Mouse (Mus musculus): ENCODE results near the gene Pdgfb. TPM values are rescaled to one million over a fixed set of nuclear protein-coding genes. Genes with fewer than 3 reads are reported as not detected.

Gene Pdgfb
- total RNA-seq (2021): 10 to 100 TPM; 19.2 to 26.6 TPM

GRCm38 (mm10) chr15:80014321-80015210 lies at the start of gene Pdgfb:
Pdgfb (minus strand) TSS chr15:80014977.
- no peak for DNase-seq
- intact Hi-C loops (cut with DNase I): no loop called here

- DNase-seq: no peak
- intact Hi-C loops (cut with DNase I): no loop called here
Measured at GRCm38 (mm10) chr15:80062821-80063220, 48.0 kb upstream of the Pdgfb start.

GRCm38 (mm10) chr15:80062339-80062738 lies 47.6 kb upstream of the Pdgfb start:
- intact Hi-C loops (cut with DNase I): no loop called here
- no peak for DNase-seq

- intact Hi-C loops (cut with DNase I): no loop called here
- DNase-seq: no peak
Measured at GRCm38 (mm10) chr15:80061071-80061550, 46.3 kb upstream of the Pdgfb start.

- intact Hi-C loops (cut with DNase I): no loop called here
Measured at GRCm38 (mm10) chr15:80060356-80061070, 45.7 kb upstream of the Pdgfb start.

GRCm38 (mm10) chr15:80059606-80060005 lies 44.8 kb upstream of the Pdgfb start:
- no peak for DNase-seq
- intact Hi-C loops (cut with DNase I): no loop called here

More at GRCm38 (mm10) chr15:80060356-80061070, 45.7 kb upstream of the Pdgfb start:
- DNase-seq: no peak

- intact Hi-C loops (cut with DNase I): no loop called here
- DNase-seq: no peak
Measured at GRCm38 (mm10) chr15:80058151-80058550, 43.4 kb upstream of the Pdgfb start.

DNA sequence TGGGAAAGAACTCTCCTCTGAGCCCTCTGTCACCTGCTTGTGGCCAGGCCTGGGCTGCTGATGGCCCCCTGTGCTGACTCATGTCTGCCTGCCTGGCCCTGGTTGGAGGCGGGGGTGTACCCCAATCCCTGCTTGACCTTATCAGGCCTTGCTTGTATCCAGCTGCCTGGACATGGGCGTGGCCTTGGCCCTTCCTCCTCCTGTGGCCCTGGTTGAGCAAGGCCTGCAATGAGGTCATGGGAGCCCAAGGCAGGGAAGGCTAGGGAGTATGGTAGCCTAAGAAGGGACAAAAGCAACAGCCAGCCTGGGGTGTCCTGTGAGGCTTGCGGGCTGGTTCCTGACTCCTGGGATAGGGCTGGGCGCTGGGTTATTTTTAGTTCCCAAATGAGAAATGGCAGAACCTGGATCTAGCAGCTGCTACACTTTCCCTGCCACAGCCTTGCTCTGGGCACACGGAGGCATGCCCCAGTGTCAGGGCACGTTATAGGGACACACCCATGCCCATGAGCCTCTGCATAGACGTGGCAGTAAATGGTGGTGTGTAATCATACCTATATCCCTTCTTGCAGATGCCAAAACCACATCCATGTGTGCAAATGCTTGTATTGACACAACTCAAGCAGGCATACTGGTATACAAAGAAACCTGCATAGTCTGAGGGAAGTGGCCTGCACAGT lies 39.4 kb upstream of the Pdgfb start:
- intact Hi-C loops (cut with DNase I): no loop called here

GRCm38 (mm10) chr15:80053381-80054033 lies 38.7 kb upstream of the Pdgfb start:
- intact Hi-C loops (cut with DNase I): no loop called here
- DNase-seq: peak; percentile 43

More for the DNA sequence above, 39.4 kb upstream of the Pdgfb start:
- DNase-seq: no peak

GRCm38 (mm10) chr15:80051782-80052181 lies 37.0 kb upstream of the Pdgfb start:
- intact Hi-C loops (cut with DNase I): no loop called here
- no peak for DNase-seq

GRCm38 (mm10) chr15:80051092-80051761 lies 36.5 kb upstream of the Pdgfb start:
- no peak for DNase-seq
- intact Hi-C loops (cut with DNase I): no loop called here

GRCm38 (mm10) chr15:80050093-80050492 lies 35.3 kb upstream of the Pdgfb start:
- DNase-seq: no peak
- intact Hi-C loops (cut with DNase I): no loop called here

DNA sequence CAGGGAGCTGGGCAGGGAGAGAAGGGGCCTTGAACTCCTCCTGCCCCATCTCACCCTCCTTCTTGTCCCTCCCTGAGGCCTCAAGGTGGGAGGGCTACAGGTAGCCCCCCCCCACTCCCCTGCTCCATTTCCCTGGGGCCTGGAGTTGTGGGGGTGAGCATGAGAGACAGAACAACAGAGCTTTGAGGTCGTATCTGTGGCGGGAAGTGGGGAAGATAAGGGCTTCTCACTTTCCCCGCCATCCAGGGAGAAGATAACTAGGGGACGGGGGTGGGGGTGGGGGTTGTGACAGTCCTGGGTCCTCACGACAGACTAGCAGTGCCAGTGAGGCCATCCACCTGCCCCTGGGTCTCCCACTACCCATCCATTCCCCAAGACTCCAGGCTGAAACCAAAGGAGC lies 33.2 kb upstream of the Pdgfb start:
- DNase-seq: no peak
- intact Hi-C loops (cut with DNase I): no loop called here

- intact Hi-C loops (cut with DNase I): no loop called here
- DNase-seq: no peak
Measured at GRCm38 (mm10) chr15:80047242-80047641, 32.5 kb upstream of the Pdgfb start.

GRCm38 (mm10) chr15:80045749-80046148 lies 31.0 kb upstream of the Pdgfb start:
- intact Hi-C loops (cut with DNase I): no loop called here
- no peak for DNase-seq

GRCm38 (mm10) chr15:80044249-80044648 lies 29.5 kb upstream of the Pdgfb start:
- intact Hi-C loops (cut with DNase I): no loop called here
- DNase-seq: no peak

DNA sequence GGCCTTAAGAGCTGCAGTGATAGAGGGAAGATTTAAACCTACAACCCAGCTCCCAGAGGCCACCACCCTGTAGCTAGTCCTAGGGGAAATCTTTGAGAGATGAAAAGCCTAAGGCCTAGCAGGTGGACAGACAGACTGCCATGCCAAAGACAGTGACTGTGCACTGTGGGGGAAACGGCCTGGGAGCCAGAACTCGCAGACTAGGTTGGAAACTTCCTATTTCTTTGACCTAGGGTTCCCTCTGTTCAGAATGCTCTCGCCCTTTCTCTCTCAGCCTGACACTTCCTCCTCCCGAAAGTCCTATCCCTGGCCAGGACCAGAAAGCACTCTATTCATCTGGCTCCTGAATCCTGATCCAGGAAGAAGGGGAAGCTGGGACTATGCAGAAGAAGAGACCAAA lies 27.4 kb upstream of the Pdgfb start:
- intact Hi-C loops (cut with DNase I): no loop called here
- no peak for DNase-seq

DNA sequence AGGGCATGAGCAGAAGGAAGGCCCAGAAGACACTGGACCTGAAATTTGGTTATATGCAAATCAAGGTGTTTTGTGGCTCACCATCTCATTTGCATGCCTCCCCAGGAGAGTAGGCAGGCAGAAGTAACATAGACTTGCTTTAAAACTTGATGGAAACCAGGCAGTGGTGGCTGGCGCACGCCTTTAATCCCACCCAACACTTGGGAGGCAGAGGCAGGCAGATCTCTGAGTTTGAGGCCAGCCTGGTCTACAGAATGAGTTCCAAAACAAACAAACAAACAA lies 23.3 kb upstream of the Pdgfb start:
- intact Hi-C loops (cut with DNase I): no loop called here
- no peak for DNase-seq

- DNase-seq: no peak
- intact Hi-C loops (cut with DNase I): no loop called here
Measured at GRCm38 (mm10) chr15:80037255-80038109, 22.7 kb upstream of the Pdgfb start.
